24 mouse cellular contexts compared by ENCODE assay signal in genomic region chr1:34767851-34768250, GRCm38 (mm10).
DNase-seq lines count a peak whose midpoint lies in the region; ATAC-seq and TF ChIP-seq lines count a peak whose summit lies in the region.
"Had no signal": no experiment of that assay in that cellular context is flagged by ENCODE, and none has a peak within 500 bp of the region (broad histone marks: within the 10 kb centered on the region; RNA-seq: fewer than 3 reads in every experiment).

No protein-coding gene starts in this region.

- H3K27me3 ChIP-seq in intestine, embryonic 16.5 days (replicated peaks; ENCODE audit: control insufficient read depth, insufficient read depth, low read length): no peaks in the 10 kb centered on the region
- H3K27me3 ChIP-seq in intestine, postnatal 0 days (replicated peaks; ENCODE audit: control insufficient read depth, insufficient read depth, low read length): no peaks in the 10 kb centered on the region
- H3K27me3 ChIP-seq: embryonic facial prominence, embryonic 12.5 days; embryonic facial prominence, embryonic 15.5 days; forebrain, embryonic 12.5 days; heart, embryonic 12.5 days; heart, embryonic 15.5 days; hindbrain, embryonic 13.5 days; intestine, embryonic 15.5 days had no signal

- no peak overlapping the region for H3K4me2 ChIP-seq in intestine, embryonic 16.5 days (ENCODE audit: low read depth, low read length)
- no peak overlapping the region for H3K4me2 ChIP-seq in intestine, postnatal 0 days (replicated peaks; ENCODE audit: low read depth)
- H3K4me2 ChIP-seq: embryonic facial prominence, embryonic 12.5 days; embryonic facial prominence, embryonic 15.5 days; forebrain, embryonic 12.5 days; heart, embryonic 12.5 days; heart, embryonic 15.5 days; hindbrain, embryonic 13.5 days; intestine, embryonic 15.5 days had no signal

- H3K9ac ChIP-seq in intestine, embryonic 16.5 days (ENCODE audit: low read depth, low read length): no peak overlapping the region
- H3K9ac ChIP-seq in intestine, postnatal 0 days (ENCODE audit: low read depth, low read length): no peak overlapping the region
- H3K9ac ChIP-seq: embryonic facial prominence, embryonic 12.5 days; embryonic facial prominence, embryonic 15.5 days; forebrain, embryonic 12.5 days; heart, embryonic 12.5 days; heart, embryonic 15.5 days; hindbrain, embryonic 13.5 days; intestine, embryonic 15.5 days had no signal

- H3K36me3 ChIP-seq in intestine, embryonic 16.5 days (ENCODE audit: control insufficient read depth, insufficient read depth, low read length): no peaks in the 10 kb centered on the region
- no peaks in the 10 kb centered on the region for H3K36me3 ChIP-seq in intestine, postnatal 0 days (ENCODE audit: control insufficient read depth, insufficient read depth)
- H3K36me3 ChIP-seq: embryonic facial prominence, embryonic 12.5 days; embryonic facial prominence, embryonic 15.5 days; forebrain, embryonic 12.5 days; heart, embryonic 12.5 days; heart, embryonic 15.5 days; hindbrain, embryonic 10.5 days; hindbrain, embryonic 13.5 days; intestine, embryonic 15.5 days had no signal

- 45% methylated on average over 4 of the region's 4 CpGs for WGBS in intestine, embryonic 16.5 days
- 32% methylated on average over 4 of the region's 4 CpGs for WGBS in intestine, postnatal 0 days

- H3K4me3 ChIP-seq in intestine, embryonic 16.5 days (ENCODE audit: low read length): no peak overlapping the region
- H3K4me3 ChIP-seq in intestine, postnatal 0 days (ENCODE audit: low read depth, low read length): no peak overlapping the region
- H3K4me3 ChIP-seq: embryonic facial prominence, embryonic 12.5 days; embryonic facial prominence, embryonic 15.5 days; forebrain, embryonic 12.5 days; heart, embryonic 12.5 days; heart, embryonic 15.5 days; hindbrain, embryonic 10.5 days; hindbrain, embryonic 13.5 days; intestine, embryonic 15.5 days had no signal

- peak; percentile 30 for DNase-seq in cerebellum, adult 9-11 months
- DNase-seq in testis, postnatal 10 days (ENCODE audit: low spot score): peak; percentile 68
- peak; percentile 73 for DNase-seq in testis, postnatal 14 days (ENCODE audit: low spot score)
- DNase-seq: adrenal gland, adult 2 months; adrenal gland, postnatal 14 days; cerebellum, adult 11-12 months; cerebellum, postnatal 14 days; gastrocnemius, postnatal 10 days; gastrocnemius, postnatal 36 days; heart, postnatal 10 days; heart, postnatal 36 days had no signal

- ATAC-seq in cerebellum, adult (ENCODE audit: insufficient number of reproducible peaks, low FRiP score, low TSS enrichment): no peak
- 0 out of 2 replicates have a peak, but pooled peaks have one; percentile 16 for ATAC-seq in intestine, embryonic 16.5 days
- no peak for ATAC-seq in intestine, postnatal 0 days
- ATAC-seq: CD4-positive, CD25-positive, alpha-beta regulatory T cell, adult 4 months; forebrain, embryonic 16.5 days; intestine, embryonic 15.5 days had no signal

- H3K9me3 ChIP-seq in intestine, embryonic 16.5 days (ENCODE audit: control insufficient read depth, low read length): no peaks in the 10 kb centered on the region
- no peaks in the 10 kb centered on the region for H3K9me3 ChIP-seq in intestine, postnatal 0 days (ENCODE audit: control insufficient read depth)
- H3K9me3 ChIP-seq: embryonic facial prominence, embryonic 12.5 days; embryonic facial prominence, embryonic 15.5 days; forebrain, embryonic 12.5 days; heart, embryonic 12.5 days; heart, embryonic 15.5 days; hindbrain, embryonic 10.5 days; hindbrain, embryonic 13.5 days; intestine, embryonic 15.5 days had no signal

- no peak for TF ChIP-seq CTCF in intestine, postnatal 0 days (IDR thresholded peaks at IDR 0.05; ENCODE audit: low read depth)

- no peak overlapping the region for H3K27ac ChIP-seq in intestine, embryonic 16.5 days (ENCODE audit: low read length)
- no peak overlapping the region for H3K27ac ChIP-seq in intestine, postnatal 0 days (ENCODE audit: low read depth, low read length)
- H3K27ac ChIP-seq: embryonic facial prominence, embryonic 12.5 days; embryonic facial prominence, embryonic 15.5 days; forebrain, embryonic 12.5 days; heart, embryonic 15.5 days; hindbrain, embryonic 10.5 days; hindbrain, embryonic 13.5 days; intestine, embryonic 15.5 days had no signal

- H3K4me1 ChIP-seq in intestine, embryonic 16.5 days (ENCODE audit: control insufficient read depth, insufficient read depth, low read length): peaks cover 5% of the 10 kb centered on the region; the same call in 1 of the 2 replicates
- no peaks in the 10 kb centered on the region for H3K4me1 ChIP-seq in intestine, postnatal 0 days (replicated peaks; ENCODE audit: control insufficient read depth, insufficient read depth, low read length)
- H3K4me1 ChIP-seq: embryonic facial prominence, embryonic 12.5 days; embryonic facial prominence, embryonic 15.5 days; forebrain, embryonic 12.5 days had no signal
